Mouse (Mus musculus) thymus, postnatal 10 days (tissue): ENCODE measurements at regions not wholly inside any gene's neighbourhood (a gene's known extent, or its start where the extent isn't known, plus 50 kb on each side); places are given as distances from the start of the nearest gene placed in this dataset.
"Not testable (repeated sequence)": the region's sequence is repeated elsewhere in the genome, so short reads cannot be mapped to it uniquely, and the experiment has no call there.

Experiments used
- DNase-seq, 2 experiments: peaks; one replicate each; pipeline ENCODE4 v3.0.0; 2021; ENCODE audit warnings: low spot score in 2 of 2

DNA sequence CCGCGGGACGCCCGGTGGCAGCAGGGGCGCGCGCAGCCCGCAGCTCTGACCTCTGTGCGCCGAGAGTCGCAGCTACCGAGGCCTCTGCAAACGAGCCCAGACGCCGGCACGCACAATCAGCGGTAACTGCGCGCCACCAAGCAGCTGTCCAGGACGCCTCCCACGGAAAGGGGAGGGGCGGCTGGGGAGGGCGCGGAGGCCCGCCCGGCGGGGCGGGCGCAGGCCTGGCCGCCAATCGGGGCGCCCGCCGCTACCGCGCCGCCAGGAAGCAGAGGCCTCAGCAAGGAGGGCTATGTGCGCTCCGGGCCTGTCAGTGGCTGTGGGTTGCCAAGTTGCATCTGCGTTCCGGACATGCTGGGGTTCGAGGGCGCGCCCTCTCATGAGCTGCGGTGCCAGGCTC lies 613.3 kb upstream of the Ywhaq start:
- peak; percentile 26 to 31 for DNase-seq

DNA sequence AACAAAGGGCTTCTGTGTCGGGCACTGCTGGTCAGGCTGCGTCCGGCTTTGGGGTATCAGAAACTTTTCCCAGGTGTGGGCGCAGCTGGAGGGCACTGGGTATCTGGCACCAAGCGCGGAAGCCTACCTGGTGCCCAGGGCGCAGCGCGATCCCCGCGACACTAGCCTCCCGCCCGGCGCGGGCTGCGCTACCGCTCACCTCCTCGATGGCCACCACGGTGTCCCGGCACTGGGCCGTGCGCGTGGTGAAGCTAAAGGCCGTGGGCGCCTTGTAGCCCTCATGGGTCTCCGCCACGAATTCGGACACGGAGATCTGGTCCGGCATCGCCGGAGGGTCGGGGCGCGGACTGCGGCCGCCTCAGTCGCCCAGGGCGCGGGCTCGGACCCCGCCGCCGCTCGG lies 612.8 kb upstream of the Ywhaq start:
- not testable (repeated sequence) for DNase-seq
